Mouse (Mus musculus) c-Kit-negative CD71-positive TER-119-positive erythroid progenitor cells, embryonic 14.5 days (primary cell): ENCODE measurements around the gene Sema7a.

Experiments
- DNase-seq: peaks from one replicate; pipeline ENCODE4 v3.0.0-alpha.2; 2013; ENCODE audit warnings: low read depth, low spot score

The Sema7a gene

DNA sequence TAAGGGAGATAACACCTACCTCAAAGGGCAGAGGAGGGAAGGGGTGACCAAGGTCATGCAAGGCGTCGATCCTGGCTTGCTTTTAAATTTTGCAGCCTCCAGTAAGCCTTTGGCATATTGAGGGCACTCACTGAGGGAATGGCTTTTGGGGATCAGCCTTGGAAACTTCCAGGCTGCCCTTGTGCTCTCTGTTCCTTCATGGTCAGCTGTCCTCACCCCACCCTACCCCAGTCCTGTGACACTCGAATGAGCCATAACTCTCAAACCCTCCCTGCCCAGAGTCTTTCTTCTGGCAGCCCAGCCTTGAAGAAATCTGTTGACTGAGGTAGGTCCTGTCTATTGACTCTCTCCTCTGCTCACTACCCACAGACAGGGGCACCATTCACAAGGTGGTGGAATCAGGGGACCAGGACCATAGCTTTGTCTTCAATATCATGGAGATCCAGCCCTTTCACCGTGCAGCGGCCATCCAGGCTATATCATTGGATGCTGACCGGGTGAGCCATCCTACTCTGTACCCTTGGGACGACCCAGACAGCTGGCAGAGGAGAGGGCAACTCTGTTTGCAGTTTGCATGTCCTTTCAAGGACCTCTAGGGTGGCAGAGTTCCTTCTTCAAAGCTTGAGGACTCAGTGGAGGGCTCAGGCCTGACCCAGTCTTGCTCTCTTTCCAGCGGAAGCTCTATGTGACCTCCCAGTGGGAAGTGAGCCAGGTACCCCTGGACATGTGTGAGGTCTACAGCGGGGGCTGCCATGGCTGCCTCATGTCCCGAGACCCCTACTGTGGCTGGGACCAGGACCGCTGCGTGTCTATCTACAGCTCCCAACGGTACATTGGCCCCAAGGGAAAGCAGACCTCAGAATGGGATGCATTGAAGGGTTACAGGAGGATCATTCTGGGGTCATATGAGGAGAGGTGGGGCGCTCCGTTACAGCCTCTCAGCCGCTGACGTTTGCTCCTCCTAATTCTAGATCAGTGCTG is 20.3 kb downstream of the Sema7a start:
- no peak for DNase-seq

DNA sequence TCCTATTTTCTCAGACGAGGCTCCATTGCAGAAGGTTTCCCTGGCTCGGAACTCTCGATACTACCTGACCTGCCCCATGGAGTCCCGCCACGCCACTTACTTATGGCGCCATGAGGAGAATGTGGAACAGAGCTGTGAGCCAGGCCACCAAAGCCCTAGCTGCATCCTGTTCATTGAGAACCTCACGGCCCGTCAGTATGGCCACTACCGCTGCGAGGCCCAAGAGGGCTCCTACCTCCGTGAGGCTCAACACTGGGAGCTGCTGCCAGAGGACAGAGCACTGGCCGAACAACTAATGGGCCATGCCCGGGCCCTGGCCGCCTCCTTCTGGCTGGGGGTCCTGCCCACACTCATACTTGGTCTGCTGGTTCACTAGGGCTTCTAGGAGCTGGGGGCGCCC is 21.3 kb downstream of the Sema7a start:
- DNase-seq, result no peak

DNA sequence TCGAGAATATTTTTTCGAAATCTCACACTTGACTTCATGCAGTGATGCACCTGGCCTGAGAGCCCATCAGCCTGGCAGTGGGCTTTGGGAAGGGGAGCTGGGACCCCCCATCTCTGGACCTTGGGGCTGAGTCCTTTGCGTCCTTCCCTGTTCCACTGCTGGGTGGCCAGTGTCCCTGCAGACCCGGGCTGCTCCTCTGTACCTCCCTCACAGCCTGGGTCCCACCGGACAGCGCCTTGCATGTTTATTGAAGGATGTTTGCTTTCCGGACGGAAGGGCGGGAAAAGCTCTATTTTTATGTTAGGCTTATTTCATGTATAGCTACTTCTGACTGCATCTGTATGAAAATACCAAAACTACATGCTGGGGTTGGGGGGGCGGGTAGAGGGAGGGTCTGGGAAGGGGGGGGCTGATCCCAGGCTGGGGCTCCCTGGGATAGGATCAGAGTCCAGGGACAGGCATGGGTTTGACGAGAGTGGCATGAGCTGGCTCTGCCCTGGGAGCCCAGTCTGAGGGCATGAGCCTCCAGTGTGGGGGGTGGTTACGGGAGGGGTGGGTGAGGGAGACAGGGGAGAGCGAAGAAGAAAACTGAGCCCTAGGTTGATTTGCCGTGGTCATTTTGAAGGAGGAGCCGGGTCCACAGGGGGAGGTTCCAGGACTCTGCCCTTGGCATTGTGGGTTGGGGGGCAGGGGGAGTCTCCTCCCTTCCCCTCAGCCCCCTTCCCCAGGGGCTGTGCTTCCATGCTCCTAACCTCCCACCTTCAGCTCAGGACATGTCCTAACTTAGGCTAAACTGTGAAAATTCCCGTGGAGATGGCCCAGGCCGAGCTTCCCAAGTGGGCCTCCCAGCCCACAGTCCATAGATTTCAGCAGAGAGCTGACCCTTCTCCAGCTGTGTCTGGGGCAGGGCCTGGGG is 22.2 kb downstream of the Sema7a start:
- no peak for DNase-seq

DNA sequence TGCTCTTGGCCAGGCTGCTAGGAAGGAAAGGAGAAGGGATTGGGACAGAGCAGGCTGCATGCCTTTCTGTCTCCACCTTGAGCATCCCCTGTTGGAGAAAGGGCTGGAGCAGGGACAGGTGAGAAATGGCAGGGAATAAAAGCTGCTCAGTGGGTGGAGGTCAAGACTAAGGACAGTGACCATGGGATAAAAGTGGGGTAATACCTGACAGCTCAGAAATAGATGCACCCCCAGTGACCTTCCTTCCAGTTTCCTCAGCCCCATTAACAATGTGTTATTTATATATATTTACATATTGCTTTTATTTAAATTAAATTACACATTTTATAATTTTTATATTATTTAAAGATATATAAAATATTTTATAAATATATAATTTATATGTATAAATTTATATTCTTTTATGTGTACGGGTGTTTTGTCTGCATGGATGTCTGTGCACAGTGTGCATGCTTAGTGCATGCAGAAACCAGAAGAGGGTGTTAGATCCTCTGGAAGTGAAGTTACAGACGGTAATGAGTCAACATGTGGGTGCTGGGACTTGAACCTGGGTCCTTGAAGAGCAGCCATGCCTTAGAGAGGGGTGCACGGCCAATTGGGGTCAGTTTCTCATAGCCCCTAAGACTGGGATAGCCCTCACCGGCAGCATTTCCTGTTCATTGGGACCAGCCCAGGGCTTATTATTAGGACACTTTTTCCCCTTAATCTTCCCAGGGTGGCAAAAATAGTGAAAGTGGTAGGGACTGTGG is 23.5 kb downstream of the Sema7a start:
- no peak for DNase-seq

DNA sequence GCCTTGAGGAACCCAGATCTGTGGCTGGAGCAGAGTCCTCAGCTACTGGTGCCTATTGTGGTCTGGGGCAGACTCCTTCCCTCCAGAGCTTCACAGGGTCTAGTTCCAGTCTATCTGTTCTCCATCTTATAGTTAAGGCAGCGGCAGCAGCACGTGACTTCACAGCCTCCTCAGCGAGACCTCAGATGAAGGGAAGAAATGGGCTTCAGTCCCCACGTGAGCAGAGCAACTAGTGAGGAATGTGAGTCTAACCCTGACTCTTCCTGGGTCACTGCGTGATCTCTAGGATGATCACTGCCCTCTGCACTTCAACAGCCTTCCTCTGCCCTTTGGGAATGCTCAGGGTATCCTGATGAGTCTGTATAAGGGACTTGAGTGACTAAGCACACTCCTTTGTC is 24.1 kb downstream of the Sema7a start:
- no peak for DNase-seq

- DNase-seq, result no peak
Measured at GRCm38 (mm10) chr9:57964528-57965250, 24.8 kb downstream of the Sema7a start.

DNA sequence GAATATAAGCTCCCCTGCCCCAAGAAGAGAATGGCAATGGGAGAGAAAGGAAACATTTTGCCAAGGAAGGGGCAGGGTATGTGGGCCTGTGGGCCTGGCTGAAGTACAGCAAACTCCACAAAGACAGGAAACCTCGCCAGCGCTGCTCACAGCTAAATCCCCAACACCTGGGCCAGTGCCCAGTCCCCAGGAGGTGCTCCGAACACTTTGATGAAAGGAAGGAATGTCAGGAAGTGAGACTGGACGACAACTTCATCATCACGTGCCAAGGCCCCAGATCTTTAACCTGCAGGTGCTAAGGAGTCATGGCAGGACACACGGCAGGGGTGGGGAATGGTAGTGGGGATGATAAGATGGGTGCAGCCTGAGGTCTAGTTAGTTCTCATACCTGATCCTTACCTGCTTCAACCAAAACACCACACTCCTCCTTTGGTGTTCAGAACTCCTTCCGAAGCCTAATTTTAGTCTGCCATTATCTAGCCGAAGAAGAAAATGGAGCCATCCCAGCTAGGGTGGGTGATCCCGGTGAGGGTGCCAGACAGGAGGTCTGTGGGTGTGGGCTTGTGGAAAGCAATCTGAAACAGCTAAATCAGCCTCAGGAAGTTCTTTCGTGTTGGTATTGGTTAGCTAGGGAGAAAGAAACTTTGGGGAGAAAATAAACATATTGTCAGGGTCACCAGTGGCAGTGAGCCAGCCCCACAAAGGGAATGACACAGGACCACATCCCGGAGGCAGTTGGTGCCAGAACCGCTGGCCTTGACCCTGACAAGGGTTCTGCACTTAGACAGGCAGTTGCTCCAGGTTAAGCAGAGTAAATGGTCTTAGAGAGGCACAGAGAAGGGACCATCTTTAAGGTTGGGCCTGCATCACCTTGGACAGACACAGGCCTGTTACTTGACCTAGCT is 25.6 kb downstream of the Sema7a start:
- no peak for DNase-seq

DNA sequence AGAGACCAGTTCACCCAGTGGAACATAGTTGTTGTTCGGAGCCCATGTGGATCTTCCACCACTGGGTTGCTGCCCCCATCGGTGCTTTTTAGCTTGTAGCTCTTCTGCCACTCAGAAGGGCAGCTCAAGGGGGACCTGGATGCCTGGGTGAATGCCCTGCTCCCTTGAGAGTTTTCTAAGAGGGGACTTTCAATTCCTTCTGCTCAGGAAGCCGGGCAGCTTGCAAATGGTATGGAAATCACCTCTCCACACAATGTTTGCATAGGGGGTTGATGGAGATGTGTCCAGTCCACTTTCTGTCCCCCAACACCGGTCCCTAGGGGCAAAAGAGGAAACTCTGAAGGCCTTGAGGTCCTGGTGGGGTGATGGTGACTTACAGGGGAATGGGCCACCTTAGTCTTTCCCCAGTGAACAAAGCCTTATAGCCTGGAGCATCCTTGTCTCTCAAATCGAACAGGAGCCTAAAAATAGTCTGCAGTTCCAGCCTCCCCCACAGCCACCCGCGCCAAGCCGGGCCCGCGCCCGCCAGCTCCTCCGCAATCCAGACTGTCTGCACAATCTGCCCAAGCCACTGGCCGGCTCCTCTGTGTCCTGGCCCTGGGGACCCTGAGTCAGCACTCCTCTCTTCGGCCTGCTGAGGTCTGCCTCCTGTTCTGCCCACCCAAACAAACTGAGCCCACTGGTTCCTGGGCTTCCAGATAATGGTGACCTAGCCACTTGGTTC is 27.5 kb downstream of the Sema7a start:
- DNase-seq, result no peak

DNA sequence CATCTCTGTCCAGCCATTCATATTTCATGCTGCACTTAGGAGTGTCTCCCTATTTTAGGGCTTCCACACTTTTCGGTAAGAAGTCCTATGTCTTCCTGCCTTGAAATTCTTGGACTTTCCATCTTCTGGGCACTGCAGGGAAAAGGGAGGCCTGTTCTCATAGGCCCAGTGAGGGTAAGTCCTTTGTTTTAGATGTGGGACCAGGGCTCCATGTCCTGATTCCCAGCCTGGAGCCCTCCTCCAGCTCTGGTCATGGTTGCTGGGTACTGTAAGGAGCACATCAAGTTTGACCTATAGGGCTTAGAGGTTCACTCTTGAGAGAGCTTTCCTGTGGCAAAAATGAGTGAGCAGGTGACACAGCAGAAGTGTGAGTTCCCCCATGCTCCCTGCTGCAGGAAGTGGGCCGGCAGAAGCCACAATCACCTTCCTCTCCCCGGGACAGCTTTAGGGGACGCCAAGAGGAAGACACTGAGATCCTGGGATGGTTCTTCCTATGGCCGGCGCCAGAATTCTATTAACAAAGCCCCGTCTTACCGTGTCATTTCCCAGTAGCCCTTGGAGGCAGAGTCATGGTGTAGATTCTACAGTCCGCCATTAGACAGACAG is 28.4 kb downstream of the Sema7a start:
- DNase-seq, result no peak

- no peak for DNase-seq
Measured at GRCm38 (mm10) chr9:57968783-57969542, 29.1 kb downstream of the Sema7a start.

- no peak for DNase-seq
Measured at GRCm38 (mm10) chr9:57969736-57970495, 30.0 kb downstream of the Sema7a start.

DNA sequence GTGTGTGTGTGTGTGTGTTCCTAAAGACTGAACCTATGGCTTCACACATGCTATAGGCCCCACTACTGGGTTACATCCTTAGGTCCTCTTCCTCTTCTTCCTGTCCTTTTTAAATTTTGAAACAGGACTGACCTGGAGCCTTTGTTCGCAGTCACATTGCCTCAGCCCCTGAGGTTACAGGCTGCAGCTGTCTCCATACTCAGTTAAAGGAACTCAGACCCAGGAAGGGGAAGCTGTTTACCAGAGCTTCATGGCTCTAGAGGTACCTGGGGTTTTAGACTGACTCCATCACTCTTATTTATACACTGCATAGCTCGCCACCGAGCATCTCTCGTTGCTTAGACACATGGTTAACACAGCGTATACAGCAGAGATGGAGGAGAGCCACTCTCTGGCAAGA is 31.5 kb downstream of the Sema7a start:
- no peak for DNase-seq

- no peak for DNase-seq
Measured at GRCm38 (mm10) chr9:57972141-57972591, 32.3 kb downstream of the Sema7a start.

- no peak for DNase-seq
Measured at GRCm38 (mm10) chr9:57972776-57973439, 33.0 kb downstream of the Sema7a start.

DNA sequence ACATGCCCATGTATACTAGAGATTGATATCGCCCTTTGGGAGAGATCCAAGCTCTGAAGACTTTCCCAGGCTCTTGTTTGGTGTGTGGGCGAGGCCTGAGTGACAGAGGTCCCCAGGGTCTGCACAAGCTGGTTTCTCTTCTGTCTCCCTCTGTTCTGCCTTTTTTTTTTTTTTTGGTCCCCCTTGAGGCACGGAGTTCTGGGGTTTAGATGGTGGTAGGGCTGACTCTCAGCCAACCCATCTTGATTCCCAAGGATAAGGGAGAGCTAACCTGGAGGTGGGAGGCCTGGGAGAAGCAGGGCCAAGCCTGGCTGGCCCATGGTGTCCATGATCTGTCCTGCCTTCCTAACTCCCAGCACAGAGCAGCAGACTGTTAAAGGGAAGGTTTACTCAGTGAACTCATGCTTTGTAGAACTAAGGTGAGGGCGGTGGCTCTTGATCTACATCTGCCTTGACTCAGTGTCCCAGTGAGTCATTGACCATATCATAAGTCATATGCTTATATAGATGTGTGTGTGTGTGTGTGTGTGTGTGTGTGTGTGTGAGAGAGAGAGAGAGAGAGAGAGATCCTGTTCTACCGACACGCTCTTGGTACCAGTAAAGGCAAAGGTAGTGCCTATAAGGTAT is 33.6 kb downstream of the Sema7a start:
- no peak for DNase-seq

DNA sequence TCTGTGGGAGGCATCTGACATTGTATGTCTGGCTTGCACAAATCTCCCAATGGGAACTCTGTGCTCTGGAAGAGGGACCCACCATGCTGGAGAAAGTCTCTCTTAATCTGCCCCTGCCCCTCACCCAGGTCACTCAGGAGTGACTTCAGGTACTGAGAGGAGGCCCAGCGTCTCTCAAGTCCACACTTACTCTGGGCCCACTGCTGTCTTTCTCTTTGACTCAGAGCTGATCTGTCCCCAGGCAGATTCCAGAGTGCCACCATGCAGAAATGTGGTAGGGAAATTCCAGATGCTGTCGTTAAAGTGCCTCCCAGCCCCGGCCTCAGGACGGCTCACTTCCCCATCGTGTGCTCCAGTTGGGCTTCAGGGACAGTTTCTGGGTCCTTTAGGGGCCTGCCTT is 34.3 kb downstream of the Sema7a start:
- DNase-seq, result no peak
